Mouse (Mus musculus) MEL (cell line): ENCODE measurements around the gene Cfap57.

Experiments
- CTCF ChIP-seq, 3 experiments: IDR thresholded peaks in 2 of 3; conservative IDR thresholded peaks in 1 of 3; 2 replicates each; pipeline ENCODE4 v1.5.1; 2011 to 2012; ENCODE audit warnings: low read length in 3 of 3, low read depth in 2 of 3, mild to moderate bottlenecking in 2 of 3, improper control_type of control experiment in 1 of 3, inconsistent platforms in 1 of 3, mixed read lengths in 1 of 3, moderate library complexity in 1 of 3; ENCODE audit not compliant: control insufficient read depth in 1 of 3, insufficient read depth in 1 of 3, poor library complexity in 1 of 3, severe bottlenecking in 1 of 3
- ELF1 ChIP-seq: IDR thresholded peaks from 2 replicates; pipeline ENCODE4 v1.6.1; 2014; ENCODE audit warnings: low read depth, mild to moderate bottlenecking, inconsistent platforms, low read length, improper control_type of control experiment, moderate library complexity
- EP300 ChIP-seq, 2 experiments: IDR thresholded peaks; 2 replicates each; pipeline ENCODE4 v1.6.1; 2011; ENCODE audit warnings: improper control_type of control experiment in 2 of 2, low read length in 2 of 2, low read depth in 1 of 2, mild to moderate bottlenecking in 1 of 2
- GABPA ChIP-seq: IDR thresholded peaks from 2 replicates; pipeline ENCODE4 v1.6.1; 2012; ENCODE audit warnings: low read depth, mild to moderate bottlenecking, inconsistent platforms, low read length, improper control_type of control experiment, moderate library complexity
- GATA1 ChIP-seq: IDR thresholded peaks from 2 replicates; pipeline ENCODE4 v1.6.1; 2011; ENCODE audit warnings: low read depth, low read length, improper control_type of control experiment
- MAZ ChIP-seq: IDR thresholded peaks from 2 replicates; pipeline ENCODE4 v1.6.1; 2012; ENCODE audit warnings: low read depth, mild to moderate bottlenecking, inconsistent platforms, low read length, improper control_type of control experiment
- MXI1 ChIP-seq: IDR thresholded peaks from 2 replicates; pipeline ENCODE4 v1.6.1; 2011; ENCODE audit warnings: mild to moderate bottlenecking, low read depth, low read length, improper control_type of control experiment
- POLR2A ChIP-seq, 2 experiments: IDR thresholded peaks; 2 replicates each; pipeline ENCODE4 v1.6.1; 2011 to 2012; ENCODE audit warnings: low read length in 2 of 2, mild to moderate bottlenecking in 2 of 2, control low read depth in 1 of 2, improper control_type of control experiment in 1 of 2, low read depth in 1 of 2, moderate library complexity in 1 of 2; ENCODE audit not compliant: control insufficient read depth in 1 of 2, insufficient read depth in 1 of 2, poor library complexity in 1 of 2
- SMC3 ChIP-seq: IDR thresholded peaks from 2 replicates; pipeline ENCODE4 v1.6.1; 2011; ENCODE audit warnings: low read depth, low read length, improper control_type of control experiment
- TAL1 ChIP-seq: IDR thresholded peaks from 2 replicates; pipeline ENCODE4 v1.6.1; 2012; ENCODE audit warnings: mild to moderate bottlenecking, inconsistent platforms, low read length, moderate library complexity, mixed read lengths
- TBP ChIP-seq: IDR thresholded peaks from 2 replicates; pipeline ENCODE4 v1.8.0; 2011; ENCODE audit warnings: low read depth, low read length, improper control_type of control experiment
- TCF12 ChIP-seq: IDR thresholded peaks from 2 replicates; pipeline ENCODE4 v1.6.1; 2014; ENCODE audit warnings: low read depth, mild to moderate bottlenecking, inconsistent platforms, low read length, improper control_type of control experiment, moderate library complexity
- USF2 ChIP-seq, 2 experiments: IDR thresholded peaks; 2 replicates each; pipeline ENCODE4 v1.6.1; 2011 to 2012; ENCODE audit warnings: improper control_type of control experiment in 2 of 2, low read length in 2 of 2, borderline replicate concordance in 1 of 2, inconsistent platforms in 1 of 2, low read depth in 1 of 2, mild to moderate bottlenecking in 1 of 2; ENCODE audit not compliant: insufficient read depth in 1 of 2

GRCm38 (mm10) chr4:118518208-118518607, 102.4 kb downstream of the Cfap57 start:
- TF ChIP-seq POLR2A (IDR thresholded peaks at IDR 0.05; ENCODE audit: control insufficient read depth in 1 of 2, insufficient read depth in 1 of 2, low read depth in 1 of 2, low read length in 2 of 2, poor library complexity in 1 of 2) (no peak), MXI1 (no peak), CTCF (IDR thresholded peaks at IDR 0.05 in 2 of 3, conservative IDR thresholded peaks at IDR 0.05 in 1 of 3; ENCODE audit: control insufficient read depth in 1 of 3, insufficient read depth in 1 of 3, low read depth in 2 of 3, low read length in 3 of 3, poor library complexity in 1 of 3, severe bottlenecking in 1 of 3) (no peak), MAZ (no peak), ELF1 (no peak), GABPA (no peak), GATA1 (no peak), EP300 (IDR thresholded peaks at IDR 0.05; ENCODE audit: low read depth in 1 of 2, low read length in 2 of 2) (no peak), TAL1 (no peak), SMC3 (no peak), TCF12 (no peak), TBP (no peak), USF2 (IDR thresholded peaks at IDR 0.05; ENCODE audit: borderline replicate concordance in 1 of 2, insufficient read depth in 1 of 2, low read depth in 1 of 2, low read length in 2 of 2) (no peak)
